Mouse (Mus musculus) brain, adult 10 weeks (tissue): Measurements from ENCODE around the gene Mast3. TPM values are rescaled to one million over a fixed set of nuclear protein-coding genes. Genes with fewer than 3 reads are reported as not detected.

Experiments used
- polyA plus RNA-seq: library from polyadenylated mRNA; stranded (reverse); fragments of 350-450 nt; fragmentation: Illumina TruSeq; extraction: RNeasy Lipid Tissue Mini Kit (QIAGEN cat#74804); gene quantifications from one replicate; pipeline ENCODE4 v1.2.3, GENCODE M21; 2015; ENCODE audit warnings: low read depth, low replicate concordance

Mast3 gene
- 175 TPM for polyA plus RNA-seq

DNA sequence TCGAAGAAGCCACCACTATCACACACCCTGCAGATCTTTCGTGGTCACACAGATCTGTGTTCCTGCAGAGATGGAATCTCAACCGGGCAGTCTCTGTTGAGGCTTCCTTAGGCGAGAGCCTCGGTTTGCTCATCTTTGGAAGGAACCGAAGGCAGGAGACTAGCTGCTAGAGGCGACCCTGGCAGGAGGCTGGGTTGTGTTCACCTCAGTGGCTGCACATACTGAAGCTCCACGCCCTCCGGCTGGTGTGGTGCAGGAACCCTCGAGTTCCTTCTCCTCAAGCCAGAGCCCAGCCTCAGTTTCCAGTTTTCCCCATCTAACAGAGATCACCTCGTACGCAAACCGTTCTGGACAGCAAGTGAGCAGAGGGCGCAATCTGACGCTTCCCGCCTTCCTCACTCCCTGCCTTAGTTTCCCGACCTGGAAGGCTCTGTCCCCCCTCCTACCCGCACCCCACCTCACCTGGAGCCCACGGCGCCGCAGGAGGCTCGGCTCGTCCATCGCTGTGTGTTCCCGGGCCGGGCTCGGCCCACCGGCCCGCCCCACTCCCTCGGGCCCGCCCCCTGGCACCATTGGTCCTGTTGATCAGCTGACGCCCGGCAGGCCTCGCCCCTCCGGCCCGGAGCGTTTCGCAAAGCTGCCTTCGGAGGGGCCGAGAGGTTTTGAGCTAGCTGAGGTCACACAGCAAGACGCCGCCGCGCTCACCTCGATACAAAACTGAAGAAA is at the start of gene Mast3:
TSS of gene Mast3 (minus strand) at position 574 of the 726 bp plus-strand sequence.

DNA sequence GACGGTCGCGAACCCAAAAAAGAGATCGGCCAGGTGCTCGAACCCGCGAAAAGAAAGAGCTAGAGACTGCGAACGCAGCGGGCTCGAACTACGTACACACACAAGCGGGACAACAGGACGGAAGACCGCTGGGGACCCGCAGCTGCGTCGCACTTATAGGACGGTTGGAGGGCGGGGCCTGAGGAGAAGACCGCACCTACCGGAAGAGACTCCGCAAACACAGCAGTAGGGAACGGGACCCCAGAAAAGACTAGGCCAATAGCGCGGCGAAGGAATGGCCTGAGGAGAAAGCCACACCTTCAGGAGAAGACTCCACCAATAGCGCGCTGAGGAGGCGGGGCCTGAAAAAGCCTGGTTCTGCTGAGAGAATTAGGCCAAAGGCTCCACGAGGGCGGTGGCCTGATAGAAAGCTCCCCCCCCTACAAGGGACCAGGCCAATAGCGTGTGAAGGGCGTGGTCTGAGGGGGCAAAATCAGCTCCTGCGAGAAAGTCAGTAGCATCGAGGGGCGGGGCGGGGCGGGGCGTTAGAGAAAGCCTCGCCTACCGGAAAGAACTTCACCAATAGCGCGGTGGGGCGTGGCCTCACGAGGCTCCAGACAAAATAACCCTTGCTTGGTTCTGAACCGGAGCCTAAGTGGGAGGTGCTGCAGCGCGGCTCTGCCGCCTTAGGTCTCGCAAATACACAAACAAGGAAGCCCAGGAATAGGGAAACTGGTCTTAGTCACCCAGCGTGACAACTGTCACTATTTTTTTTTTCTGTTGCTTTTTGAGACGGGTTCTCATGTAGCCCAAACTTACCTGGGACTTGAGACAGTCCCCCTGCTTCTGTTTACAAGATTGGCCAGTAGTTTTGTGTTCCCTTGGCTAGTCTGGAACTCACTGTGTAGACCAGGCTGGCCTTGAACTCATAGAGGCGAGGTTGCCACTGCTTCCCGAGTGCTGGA is 34.8 kb upstream of the Mast3 start, which contains the start of gene Arrdc2:
TSS of gene Arrdc2 (minus strand) at position 313 of the 944 bp plus-strand sequence.

DNA sequence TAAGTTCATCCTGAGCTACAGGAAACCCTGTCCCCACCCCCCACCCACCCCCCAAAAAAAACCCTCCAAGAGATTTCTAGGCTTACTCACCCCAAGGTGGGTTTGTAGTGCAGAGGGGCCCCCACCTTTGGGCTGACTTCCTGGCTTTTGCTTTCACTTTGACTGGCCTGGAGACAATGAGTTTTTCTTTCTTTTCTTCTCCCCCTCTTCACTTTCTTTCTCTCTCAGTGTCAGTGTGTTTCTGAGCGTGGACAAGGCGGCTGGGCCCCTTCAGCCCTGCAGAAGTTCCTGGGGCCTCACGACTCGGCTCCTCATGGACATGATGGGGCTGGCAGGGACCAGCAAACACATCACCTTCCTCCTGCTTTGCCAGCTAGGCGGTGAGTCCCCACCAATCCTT is 3.4 kb upstream of the Mast3 start, which contains the start of gene Il12rb1:
TSS of gene Il12rb1 (plus strand) at position 211 of the 400 bp plus-strand sequence.

DNA sequence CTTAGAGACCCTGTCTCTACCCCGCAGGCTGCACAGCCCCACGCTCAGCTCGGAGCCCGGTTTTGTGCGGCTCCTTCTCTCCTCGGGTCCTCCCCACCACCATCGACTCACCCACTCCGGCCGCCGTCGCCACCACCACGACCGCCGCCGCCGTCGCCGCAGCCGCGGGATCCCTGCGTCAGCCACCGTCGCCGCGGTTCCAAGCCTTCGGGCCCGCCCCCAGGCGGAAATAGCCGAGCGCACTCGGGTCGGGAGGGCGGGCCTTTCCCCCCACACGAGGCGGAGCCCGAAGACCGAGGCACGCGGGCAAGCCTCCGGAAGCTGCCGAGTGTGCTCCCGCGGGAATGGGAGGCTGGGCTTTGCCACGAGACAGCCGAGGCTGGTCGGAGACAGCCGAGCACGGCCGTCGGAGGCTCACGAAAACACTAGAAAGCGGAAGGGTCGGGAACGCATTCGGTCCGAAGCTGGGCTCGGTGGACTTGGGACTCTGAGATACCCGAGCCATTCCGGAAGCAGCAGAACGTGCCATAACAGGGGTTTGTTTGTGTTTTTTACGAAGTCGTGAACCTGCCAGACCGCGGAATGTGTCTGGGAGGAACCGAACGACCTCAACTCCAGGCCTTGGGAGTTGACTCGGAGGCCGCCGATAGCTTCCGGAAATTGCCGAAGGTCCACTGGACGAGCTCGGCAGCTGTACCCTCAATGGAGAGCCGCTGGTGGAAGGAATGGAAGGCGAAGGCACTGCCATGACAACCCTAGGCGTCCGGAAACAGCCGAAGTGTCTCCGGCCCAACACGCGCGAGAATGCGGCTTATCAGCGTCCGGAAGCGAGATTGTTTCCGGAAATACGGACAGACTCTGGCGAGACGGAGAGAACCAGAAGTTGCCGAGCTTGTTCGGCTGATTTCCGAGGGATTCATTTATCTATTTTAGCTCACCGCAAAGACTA is 28.1 kb downstream of the Mast3 start, which contains the start of gene Pik3r2:
TSS of gene Pik3r2 (minus strand) at position 218 of the 949 bp plus-strand sequence.

DNA sequence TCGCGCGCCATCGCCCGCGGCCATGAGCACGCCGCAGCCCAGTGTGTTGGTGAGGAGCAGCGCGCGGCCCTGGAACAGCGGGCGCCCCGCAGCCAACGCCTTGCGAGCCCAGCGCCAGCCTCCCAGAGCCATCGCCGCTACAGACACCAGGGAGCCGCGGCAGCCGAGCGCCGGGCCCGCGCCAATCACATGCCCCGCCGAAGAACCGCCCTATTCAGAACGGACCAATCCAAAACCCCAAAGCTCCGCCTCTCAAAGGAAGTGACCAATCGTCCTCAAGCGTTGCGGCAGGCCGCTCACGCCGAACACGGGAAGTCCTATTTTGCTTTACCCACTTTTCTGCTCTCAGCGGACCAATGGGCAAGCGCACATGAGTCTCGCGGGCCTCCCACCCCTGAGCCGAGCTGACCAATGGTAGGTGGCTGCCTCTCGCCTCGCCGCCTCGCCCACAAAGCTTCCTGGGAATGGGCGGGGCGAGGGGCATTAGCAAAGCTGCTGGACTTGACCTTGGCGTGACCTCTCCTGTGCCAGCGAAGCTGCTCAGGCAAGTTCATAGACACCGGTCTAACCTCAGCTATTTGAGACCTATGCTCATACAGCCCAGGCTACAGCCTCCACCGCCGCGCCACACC is 44.0 kb downstream of the Mast3 start, which contains the start of gene Mpv17l2:
TSS of gene Mpv17l2 (minus strand) at position 172 of the 632 bp plus-strand sequence.

DNA sequence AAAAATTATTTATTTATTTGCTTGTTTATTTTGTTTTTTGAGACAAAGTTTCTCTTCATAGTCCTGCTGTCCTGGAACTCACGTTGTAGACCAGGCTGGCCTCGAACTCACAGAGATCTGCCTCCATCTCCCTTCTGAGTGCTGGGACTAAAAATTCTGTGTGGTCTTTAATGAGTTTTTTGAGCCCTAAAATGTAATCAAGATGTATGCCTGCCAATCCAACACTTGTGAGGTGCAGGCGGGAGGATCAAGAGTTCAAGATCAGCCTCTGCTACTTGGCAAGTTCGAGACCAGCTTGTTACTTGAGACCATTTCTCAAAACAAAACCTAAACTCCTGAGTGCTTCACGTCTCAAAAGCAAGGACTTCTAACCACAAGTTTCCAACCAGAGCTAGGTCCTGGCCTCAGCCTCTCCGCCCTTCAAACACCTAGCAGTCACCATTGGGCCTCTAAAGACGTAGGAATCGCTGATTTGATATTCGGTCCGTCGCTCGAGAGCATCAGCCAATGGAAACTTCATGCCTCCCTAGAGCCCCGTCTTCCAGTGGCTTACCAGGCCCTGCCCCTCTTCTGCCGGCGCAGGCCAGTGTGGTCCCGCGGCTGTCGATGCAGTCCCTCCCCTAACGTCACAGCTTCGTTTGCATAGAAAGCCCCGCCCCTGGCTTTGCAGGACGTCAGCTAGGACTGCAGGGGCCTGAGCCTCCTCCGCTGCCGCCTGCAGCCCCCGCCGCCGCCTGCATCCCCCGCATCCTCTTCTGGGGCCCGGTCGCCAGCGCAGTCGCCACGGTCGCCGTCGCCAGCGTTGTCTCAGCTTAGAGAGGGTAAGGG is 50.6 kb downstream of the Mast3 start, which contains the start of gene Rab3a:
TSS of gene Rab3a (plus strand) at position 637 of the 828 bp plus-strand sequence.

Other genes starting within 250 kb of the Mast3 start
- 38.2 TPM for gene Isyna1, start 210.7 kb downstream of the Mast3 start, polyA plus RNA-seq
- gene Ssbp4, start 196.2 kb downstream of the Mast3 start, polyA plus RNA-seq = 179 TPM
- 0.85 TPM for gene Lrrc25, start 188.9 kb downstream of the Mast3 start, polyA plus RNA-seq
- gene Gdf15, start 172.6 kb downstream of the Mast3 start, polyA plus RNA-seq = not detected
- 14.7 TPM for gene Pgpep1, start 144.7 kb downstream of the Mast3 start, polyA plus RNA-seq
- gene Lsm4, start 131.8 kb downstream of the Mast3 start, polyA plus RNA-seq = 72.2 TPM
- 82.5 TPM for gene Jund, start 106.1 kb downstream of the Mast3 start, polyA plus RNA-seq
- gene Iqcn, start 101.6 kb downstream of the Mast3 start, polyA plus RNA-seq = 0.09 TPM
- gene Gm3336, start 86.5 kb downstream of the Mast3 start, polyA plus RNA-seq = not detected
- gene Pde4c, start 81.3 kb downstream of the Mast3 start, polyA plus RNA-seq = 2.8 TPM
- 913 TPM for gene Rab3a, start 50.4 kb downstream of the Mast3 start, polyA plus RNA-seq
- gene Mpv17l2, start 44.1 kb downstream of the Mast3 start, polyA plus RNA-seq = 36.8 TPM
- 83.0 TPM for gene Pik3r2, start 28.3 kb downstream of the Mast3 start, polyA plus RNA-seq
- gene Il12rb1, start 3.4 kb upstream of the Mast3 start, polyA plus RNA-seq = 0.67 TPM
- gene Arrdc2, start 34.7 kb upstream of the Mast3 start, polyA plus RNA-seq = 17.6 TPM
- gene Kcnn1, start 58.2 kb upstream of the Mast3 start, polyA plus RNA-seq = 16.4 TPM
- 106 TPM for gene Ccdc124, start 68.9 kb upstream of the Mast3 start, polyA plus RNA-seq
- gene Slc5a5, start 87.7 kb upstream of the Mast3 start, polyA plus RNA-seq = 14.2 TPM
- gene Rpl18a, start 92.4 kb upstream of the Mast3 start, polyA plus RNA-seq = 1,083 TPM
- 25.7 TPM for gene Map1s, start 100.9 kb upstream of the Mast3 start, polyA plus RNA-seq